Mouse (Mus musculus) myocyte (in vitro differentiated cells): ENCODE data around the gene Pax6. TPM values are rescaled to one million over a fixed set of nuclear protein-coding genes. Genes with fewer than 3 reads are reported as not detected.

Experiments
- H3K27me3 ChIP-seq: one replicate; pipeline ENCODE4 v1.6.1; 2011; ENCODE audit not compliant: control insufficient read depth, insufficient read depth, insufficient read length
- H3K36me3 ChIP-seq: one replicate; pipeline ENCODE4 v1.6.1; 2011; ENCODE audit not compliant: control insufficient read depth, insufficient read depth
- H3K4me2 ChIP-seq: one replicate; pipeline ENCODE4 v1.6.1; 2011; ENCODE audit warnings: low read depth, control low read depth
- H3K4me3 ChIP-seq: one replicate; pipeline ENCODE4 v1.5.1; 2011; ENCODE audit warnings: mild to moderate bottlenecking, control low read depth, moderate library complexity
- H3K79me2 ChIP-seq: one replicate; pipeline ENCODE4 v1.6.1; 2011; ENCODE audit not compliant: control insufficient read depth, insufficient read depth
- H3ac ChIP-seq: one replicate; pipeline ENCODE4 v1.6.1; 2011; ENCODE audit not compliant: control insufficient read depth, insufficient read length
- CEBPB ChIP-seq: IDR thresholded peaks from 2 replicates; pipeline ENCODE4 v1.6.1; 2011; ENCODE audit warnings: mild to moderate bottlenecking, moderate library complexity; ENCODE audit not compliant: poor library complexity, insufficient read depth, severe bottlenecking
- E2F4 ChIP-seq: IDR thresholded peaks from one replicate; pipeline ENCODE4 v1.6.1; 2011; ENCODE audit warnings: mild to moderate bottlenecking, control low read depth, moderate library complexity; ENCODE audit not compliant: insufficient read depth
- MAX ChIP-seq: IDR thresholded peaks from one replicate; pipeline ENCODE4 v1.6.1; 2011; ENCODE audit warnings: low read depth, mild to moderate bottlenecking, control low read depth
- MYOD1 ChIP-seq, 3 experiments: IDR thresholded peaks; one replicate each; pipeline ENCODE4 v1.6.1; 2011; ENCODE audit warnings: control low read depth in 2 of 3, low read depth in 2 of 3, mild to moderate bottlenecking in 2 of 3, moderate library complexity in 1 of 3; ENCODE audit not compliant: insufficient read length in 2 of 3, control insufficient read depth in 1 of 3
- MYOG ChIP-seq, 3 experiments: IDR thresholded peaks; one replicate each; pipeline ENCODE4 v1.6.1; 2011; ENCODE audit warnings: control low read depth in 2 of 3, low read depth in 2 of 3, mild to moderate bottlenecking in 2 of 3; ENCODE audit not compliant: insufficient read length in 2 of 3, control insufficient read depth in 1 of 3, insufficient read depth in 1 of 3
- POLR2A ChIP-seq: IDR thresholded peaks from one replicate; pipeline ENCODE4 v1.6.1; 2011; ENCODE audit warnings: low read depth, mild to moderate bottlenecking, control low read depth, moderate library complexity; ENCODE audit not compliant: insufficient read length
- POLR2AphosphoS2 ChIP-seq: IDR thresholded peaks from one replicate; pipeline ENCODE4 v1.6.1; 2011; ENCODE audit warnings: low read depth, control low read depth; ENCODE audit not compliant: insufficient read length
- REST ChIP-seq: IDR thresholded peaks from one replicate; pipeline ENCODE4 v1.6.1; 2011; ENCODE audit warnings: mild to moderate bottlenecking, control low read depth, moderate library complexity; ENCODE audit not compliant: insufficient read depth, insufficient read length
- SRF ChIP-seq: IDR thresholded peaks from one replicate; pipeline ENCODE4 v1.6.1; 2011; ENCODE audit warnings: low read depth; ENCODE audit not compliant: control insufficient read depth, insufficient read length
- TCF12 ChIP-seq: IDR thresholded peaks from one replicate; pipeline ENCODE4 v1.6.1; 2011; ENCODE audit warnings: mild to moderate bottlenecking, control low read depth; ENCODE audit not compliant: poor library complexity, insufficient read depth, severe bottlenecking
- TCF3 ChIP-seq: IDR thresholded peaks from one replicate; pipeline ENCODE4 v1.6.1; 2011; ENCODE audit warnings: low read depth, control low read depth; ENCODE audit not compliant: insufficient read length
- USF1 ChIP-seq: IDR thresholded peaks from one replicate; pipeline ENCODE4 v1.6.1; 2011; ENCODE audit warnings: low read depth, mild to moderate bottlenecking, control low read depth, moderate library complexity
- polyA plus RNA-seq: library from polyadenylated mRNA; unstranded; fragments of >200 nt; fragmentation: generic; extraction: Trizol; gene quantifications from one replicate; pipeline ENCODE4 v1.2.1, GENCODE M21; 2012; ENCODE audit warnings: missing spikeins

Pax6 gene
- polyA plus RNA-seq, 1 experiment, result 0.37 TPM

GRCm38 (mm10) chr2:105672596-105672960, 3.9 kb downstream of the Pax6 start:
- Histone ChIP-seq H3K79me2 (no peaks in the 10 kb centered on the region), H3K27me3 (peaks cover 36% of the 10 kb centered on the region), H3K36me3 (no peaks in the 10 kb centered on the region), H3K4me2 (peak overlapping the region; percentile 61), H3ac (no peak overlapping the region), H3K4me3 (no peak overlapping the region)
- TF ChIP-seq POLR2A (no peak), MAX (no peak), CEBPB (no peak), POLR2AphosphoS2 (no peak), MYOG (IDR thresholded peaks at IDR 0.05; ENCODE audit: control insufficient read depth in 1 of 3, insufficient read depth in 1 of 3, insufficient read length in 2 of 3, low read depth in 2 of 3) (no peak)

- Histone ChIP-seq H3K79me2 (no peaks in the 10 kb centered on the region), H3K27me3 (peaks cover 31% of the 10 kb centered on the region), H3ac (no peak overlapping the region), H3K4me3 (no peak overlapping the region), H3K4me2 (peak overlapping the region; percentile 61), H3K36me3 (no peaks in the 10 kb centered on the region)
- TF ChIP-seq TCF12, result no peak
- TF ChIP-seq MYOG (IDR thresholded peaks at IDR 0.05; ENCODE audit: control insufficient read depth in 1 of 3, insufficient read depth in 1 of 3, insufficient read length in 2 of 3, low read depth in 2 of 3), result no peak
- TF ChIP-seq MYOD1 (IDR thresholded peaks at IDR 0.05; ENCODE audit: control insufficient read depth in 1 of 3, insufficient read length in 2 of 3, low read depth in 2 of 3), result no peak
- no peak for TF ChIP-seq USF1
- no peak for TF ChIP-seq TCF3
- no peak for TF ChIP-seq REST
- no peak for TF ChIP-seq MAX
- no peak for TF ChIP-seq CEBPB
- no peak for TF ChIP-seq POLR2AphosphoS2
- no peak for TF ChIP-seq E2F4
- TF ChIP-seq POLR2A, result no peak
- no peak for TF ChIP-seq SRF
These were observed 4.4 kb downstream of the Pax6 start for GRCm38 (mm10) chr2:105673054-105673453.

GRCm38 (mm10) chr2:105673631-105674060, 4.9 kb downstream of the Pax6 start:
- H3K27me3 ChIP-seq, result peaks cover 25% of the 10 kb centered on the region

GRCm38 (mm10) chr2:105674061-105674874, 5.6 kb downstream of the Pax6 start:
- no peaks in the 10 kb centered on the region for H3K36me3 ChIP-seq
- peaks cover 19% of the 10 kb centered on the region for H3K27me3 ChIP-seq
- no peak overlapping the region for H3ac ChIP-seq
- no peak for TF ChIP-seq SRF
- TF ChIP-seq TCF12, result no peak
- no peak for TF ChIP-seq REST
- TF ChIP-seq MYOD1 (IDR thresholded peaks at IDR 0.05; ENCODE audit: control insufficient read depth in 1 of 3, insufficient read length in 2 of 3, low read depth in 2 of 3), result no peak
- no peak overlapping the region for H3K4me2 ChIP-seq
- H3K79me2 ChIP-seq, result no peaks in the 10 kb centered on the region
- no peak overlapping the region for H3K4me3 ChIP-seq

More at GRCm38 (mm10) chr2:105673631-105674060, 4.9 kb downstream of the Pax6 start:
- H3K36me3 ChIP-seq, result no peaks in the 10 kb centered on the region
- TF ChIP-seq MAX, result no peak
- TF ChIP-seq POLR2AphosphoS2, result no peak
- no peak for TF ChIP-seq E2F4
- TF ChIP-seq MYOD1 (IDR thresholded peaks at IDR 0.05; ENCODE audit: control insufficient read depth in 1 of 3, insufficient read length in 2 of 3, low read depth in 2 of 3), result no peak
- TF ChIP-seq REST, result no peak
- TF ChIP-seq CEBPB, result no peak
- TF ChIP-seq TCF12, result no peak
- no peak for TF ChIP-seq MYOG (IDR thresholded peaks at IDR 0.05; ENCODE audit: control insufficient read depth in 1 of 3, insufficient read depth in 1 of 3, insufficient read length in 2 of 3, low read depth in 2 of 3)
- no peak for TF ChIP-seq TCF3
- TF ChIP-seq SRF, result no peak
- TF ChIP-seq POLR2A, result no peak
- no peak for TF ChIP-seq USF1
- peak overlapping the region; percentile 61 for H3K4me2 ChIP-seq
- no peak overlapping the region for H3ac ChIP-seq
- H3K4me3 ChIP-seq, result no peak overlapping the region
- no peaks in the 10 kb centered on the region for H3K79me2 ChIP-seq
